Mouse (Mus musculus) neural tube, embryonic 15.5 days (tissue): ENCODE measurements at regions not wholly inside any gene's neighbourhood (a gene's known extent, or its start where the extent isn't known, plus 50 kb on each side); places are given as distances from the start of the nearest gene placed in this dataset.
A peak's percentile ranks its signal among the peaks of the same experiment; 100 is the strongest.

Experiments
- ATAC-seq: fragments of 200-750 bp; cut with Nextera tagmentation; 2 replicates; pipeline ENCODE4 v1.8.0; 2017; ENCODE audit warnings: mild to moderate bottlenecking, moderate TSS enrichment, moderate library complexity; ENCODE audit not compliant: low FRiP score
- H3K27ac ChIP-seq: fragments of 300-500 bp; sonication (generic); replicated peaks from 2 replicates; pipeline ENCODE4 v1.5.1; 2015; ENCODE audit warnings: mild to moderate bottlenecking, inconsistent platforms
- H3K27me3 ChIP-seq: fragments of 300-500 bp; sonication (generic); replicated peaks from 2 replicates; pipeline ENCODE4 v1.6.1; 2015; ENCODE audit warnings: inconsistent platforms
- H3K36me3 ChIP-seq: fragments of 300-500 bp; sonication (generic); 2 replicates; pipeline ENCODE4 v1.6.1; 2015; ENCODE audit warnings: inconsistent platforms
- H3K4me1 ChIP-seq: fragments of 300-500 bp; sonication (generic); 2 replicates; pipeline ENCODE4 v1.6.1; 2015; ENCODE audit warnings: inconsistent platforms
- H3K4me2 ChIP-seq: fragments of 300-500 bp; sonication (generic); 2 replicates; pipeline ENCODE4 v1.6.1; 2015; ENCODE audit warnings: inconsistent platforms, mild to moderate bottlenecking, moderate library complexity
- H3K4me3 ChIP-seq: fragments of 300-500 bp; sonication (generic); replicated peaks from 2 replicates; pipeline ENCODE4 v1.5.1; 2015; ENCODE audit warnings: mild to moderate bottlenecking, inconsistent platforms
- H3K9ac ChIP-seq: fragments of 300-500 bp; sonication (generic); replicated peaks from 2 replicates; pipeline ENCODE4 v1.6.1; 2015; ENCODE audit warnings: mild to moderate bottlenecking, inconsistent platforms
- H3K9me3 ChIP-seq: fragments of 300-500 bp; sonication (generic); replicated peaks from 2 replicates; pipeline ENCODE4 v1.6.1; 2016; ENCODE audit warnings: inconsistent platforms
- WGBS: fragments of 180-500 bp; shearing (Covaris S2); methylation state at CpG from one replicate; pipeline ENCODE4 v1.1.7; 2015; ENCODE audit warnings: mixed read lengths; 5-methylcytosine and 5-hydroxymethylcytosine counted together

- H3K9me3 ChIP-seq = no peaks in the 10 kb centered on the region
- no peak for ATAC-seq
- 80% methylated on average over 5 of the region's 5 CpGs for WGBS
- H3K4me3 ChIP-seq = no peak overlapping the region
- no peak overlapping the region for H3K27ac ChIP-seq
- no peaks in the 10 kb centered on the region; the same call in 1 of the 2 replicates for H3K27me3 ChIP-seq
- no peaks in the 10 kb centered on the region for H3K4me1 ChIP-seq
- H3K4me2 ChIP-seq = no peak overlapping the region
- no peak overlapping the region for H3K9ac ChIP-seq
- H3K36me3 ChIP-seq = no peaks in the 10 kb centered on the region
Measured at GRCm38 (mm10) chr14:46610926-46611325, 149.4 kb upstream of the Cdkn3 start.

- Histone ChIP-seq H3K4me1 (peaks cover 4% of the 10 kb centered on the region), H3K27me3 (no peaks in the 10 kb centered on the region; the same call in 1 of the 2 replicates), H3K27ac (no peak overlapping the region), H3K9ac (no peak overlapping the region), H3K9me3 (no peaks in the 10 kb centered on the region), H3K36me3 (no peaks in the 10 kb centered on the region), H3K4me3 (no peak overlapping the region), H3K4me2 (no peak overlapping the region)
- WGBS = 93% methylated on average over 9 of the region's 9 CpGs
- ATAC-seq = no peak
Measured at GRCm38 (mm10) chr14:46610226-46610855, 150.0 kb upstream of the Cdkn3 start.

GRCm38 (mm10) chr14:46606694-46607093, 153.6 kb upstream of the Cdkn3 start:
- WGBS = 84% methylated on average over 3 of the region's 3 CpGs
- H3K9ac ChIP-seq = no peak overlapping the region
- no peaks in the 10 kb centered on the region for H3K9me3 ChIP-seq
- H3K4me1 ChIP-seq = peaks cover 13% of the 10 kb centered on the region
- H3K27me3 ChIP-seq = no peaks in the 10 kb centered on the region; the same call in 1 of the 2 replicates
- H3K27ac ChIP-seq = no peak overlapping the region
- H3K4me2 ChIP-seq = no peak overlapping the region
- no peak for ATAC-seq
- H3K36me3 ChIP-seq = no peaks in the 10 kb centered on the region
- no peak overlapping the region for H3K4me3 ChIP-seq

- H3K27me3 ChIP-seq = no peaks in the 10 kb centered on the region; the same call in 1 of the 2 replicates
- H3K4me3 ChIP-seq = no peak overlapping the region
- no peak for ATAC-seq
- no peak overlapping the region for H3K9ac ChIP-seq
- H3K36me3 ChIP-seq = no peaks in the 10 kb centered on the region
- no peak overlapping the region for H3K27ac ChIP-seq
- no peaks in the 10 kb centered on the region for H3K9me3 ChIP-seq
- H3K4me1 ChIP-seq = peaks cover 13% of the 10 kb centered on the region
- WGBS = 60% methylated on average over 9 of the region's 9 CpGs
- H3K4me2 ChIP-seq = no peak overlapping the region
Measured at GRCm38 (mm10) chr14:46606037-46606436, 154.3 kb upstream of the Cdkn3 start.

DNA sequence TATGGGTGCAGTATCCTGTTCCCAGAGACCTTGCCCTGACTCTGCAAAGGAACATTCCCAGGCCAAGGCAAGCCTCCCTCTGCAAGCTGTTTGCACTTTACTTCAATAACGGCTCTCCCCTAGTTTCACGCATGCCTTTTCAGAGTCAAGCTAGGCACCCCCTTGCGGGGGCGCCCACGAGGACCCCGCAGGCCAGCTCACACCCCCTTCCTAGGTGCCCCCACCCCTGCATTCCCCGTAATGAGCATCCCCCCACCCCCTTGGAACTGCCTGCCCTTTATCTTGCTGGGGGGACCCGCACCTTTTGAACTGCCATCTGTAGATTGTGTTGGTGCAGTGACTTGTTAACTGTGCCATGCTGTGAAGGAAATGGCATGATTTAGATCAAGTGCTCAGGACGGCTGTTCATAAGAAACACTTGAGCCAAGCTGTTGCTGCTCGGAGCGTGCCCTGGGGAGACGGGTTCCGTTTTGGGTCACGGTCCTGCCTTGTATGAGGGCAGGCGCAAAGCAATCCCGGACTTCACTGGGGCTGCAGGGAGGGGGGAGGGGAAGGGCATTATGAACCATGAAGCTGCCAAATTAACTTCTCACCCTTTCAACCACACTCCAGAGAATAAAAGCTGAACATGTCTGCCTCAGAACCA, 155.3 kb upstream of the Cdkn3 start:
- ATAC-seq = peak; percentile 69; the same call in 1 of the 2 replicates
- no peaks in the 10 kb centered on the region for H3K36me3 ChIP-seq
- H3K27me3 ChIP-seq = no peaks in the 10 kb centered on the region; the same call in 1 of the 2 replicates
- H3K4me1 ChIP-seq = peaks cover 13% of the 10 kb centered on the region
- H3K9me3 ChIP-seq = no peaks in the 10 kb centered on the region
- H3K4me3 ChIP-seq = peak overlapping the region; percentile 22
- peak overlapping the region; percentile 56 for H3K4me2 ChIP-seq
- WGBS = 4% methylated on average over 16 of the region's 16 CpGs
- no peak overlapping the region for H3K9ac ChIP-seq
- H3K27ac ChIP-seq = no peak overlapping the region

- Histone ChIP-seq H3K27me3 (no peaks in the 10 kb centered on the region; the same call in 1 of the 2 replicates), H3K4me2 (peak overlapping the region; percentile 56; the same call in 1 of the 2 replicates), H3K9ac (no peak overlapping the region), H3K9me3 (no peaks in the 10 kb centered on the region), H3K36me3 (no peaks in the 10 kb centered on the region), H3K4me3 (no peak overlapping the region), H3K4me1 (peaks cover 13% of the 10 kb centered on the region), H3K27ac (no peak overlapping the region)
- 81% methylated on average over 14 of the region's 14 CpGs for WGBS
- no peak for ATAC-seq
Measured at GRCm38 (mm10) chr14:46604156-46604885, 156.0 kb upstream of the Cdkn3 start.

DNA sequence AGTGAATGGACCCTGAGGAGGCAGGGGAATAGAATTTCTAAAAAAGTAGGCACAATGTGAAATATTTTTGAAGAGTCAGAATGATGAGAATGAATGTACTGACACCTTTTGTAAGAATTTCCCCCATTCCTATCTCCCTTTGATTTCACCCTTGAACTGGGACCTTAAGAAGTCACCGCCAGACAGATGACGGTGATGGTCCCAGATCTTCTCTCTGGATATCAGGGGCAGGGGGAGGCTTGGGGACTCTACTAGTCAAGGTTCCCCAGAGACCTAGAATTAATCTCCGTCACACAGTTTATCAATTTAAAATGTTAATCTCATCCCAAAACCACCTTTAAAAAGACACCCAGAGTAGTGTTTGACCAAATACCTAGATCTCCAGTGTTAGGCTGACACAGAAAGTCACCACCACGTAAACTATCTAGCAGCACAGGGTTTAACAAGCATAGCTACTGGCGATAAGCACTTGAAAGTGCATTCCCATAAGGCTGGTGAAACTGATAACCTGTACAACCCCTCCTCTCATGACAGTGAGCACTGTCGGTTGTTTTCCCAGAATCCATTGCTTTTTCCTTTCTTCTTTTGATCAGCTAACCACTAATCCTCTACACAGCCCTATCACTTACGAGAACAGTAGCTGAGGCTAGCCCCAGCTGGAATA, 163.5 kb upstream of the Cdkn3 start:
- Histone ChIP-seq H3K27me3 (no peaks in the 10 kb centered on the region), H3K9me3 (no peaks in the 10 kb centered on the region), H3K4me3 (no peak overlapping the region), H3K4me2 (no peak overlapping the region), H3K9ac (no peak overlapping the region), H3K4me1 (peaks cover 5% of the 10 kb centered on the region; the same call in 1 of the 2 replicates), H3K27ac (no peak overlapping the region), H3K36me3 (no peaks in the 10 kb centered on the region)
- 91% methylated on average over 7 of the region's 7 CpGs for WGBS
- no peak for ATAC-seq

DNA sequence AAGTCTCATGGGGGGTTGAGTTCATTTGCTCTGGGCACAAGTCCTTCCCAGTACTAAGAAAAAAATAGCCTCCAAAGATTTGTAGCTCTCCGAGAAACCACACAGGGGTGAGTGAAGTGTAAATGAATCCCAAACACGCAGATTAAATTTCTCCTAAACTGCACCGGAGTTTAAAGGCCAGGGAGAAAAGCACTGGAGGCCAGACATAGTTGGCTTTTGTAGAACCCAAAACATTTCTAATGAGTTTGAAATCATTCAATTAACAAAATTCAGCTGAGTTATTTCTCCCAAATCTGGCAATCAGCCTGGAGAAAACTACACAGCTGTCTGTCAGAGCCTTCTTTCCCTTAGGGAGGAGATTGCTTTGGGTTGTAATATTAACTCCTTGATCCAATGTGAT, 166.2 kb upstream of the Cdkn3 start:
- 90% methylated on average over 3 of the region's 3 CpGs for WGBS
- ATAC-seq = no peak

GRCm38 (mm10) chr14:46591753-46592359, 168.5 kb upstream of the Cdkn3 start:
- Histone ChIP-seq H3K4me1 (peaks cover 5% of the 10 kb centered on the region; the same call in 1 of the 2 replicates), H3K27ac (no peak overlapping the region), H3K9ac (no peak overlapping the region), H3K27me3 (no peaks in the 10 kb centered on the region), H3K4me2 (no peak overlapping the region), H3K4me3 (no peak overlapping the region), H3K36me3 (no peaks in the 10 kb centered on the region), H3K9me3 (no peaks in the 10 kb centered on the region)
- WGBS = 41% methylated on average over 12 of the region's 12 CpGs
- peak; percentile 38; the same call in 1 of the 2 replicates for ATAC-seq

More for the DNA sequence above, 166.2 kb upstream of the Cdkn3 start:
- no peak overlapping the region for H3K4me3 ChIP-seq
- H3K9ac ChIP-seq = no peak overlapping the region
- H3K27me3 ChIP-seq = no peaks in the 10 kb centered on the region
- no peaks in the 10 kb centered on the region for H3K36me3 ChIP-seq
- H3K27ac ChIP-seq = no peak overlapping the region
- H3K9me3 ChIP-seq = no peaks in the 10 kb centered on the region
- peaks cover 5% of the 10 kb centered on the region; the same call in 1 of the 2 replicates for H3K4me1 ChIP-seq
- H3K4me2 ChIP-seq = no peak overlapping the region

GRCm38 (mm10) chr14:46591211-46591610, 169.1 kb upstream of the Cdkn3 start:
- Histone ChIP-seq H3K9me3 (no peaks in the 10 kb centered on the region), H3K4me2 (no peak overlapping the region), H3K27me3 (no peaks in the 10 kb centered on the region), H3K4me3 (no peak overlapping the region), H3K36me3 (no peaks in the 10 kb centered on the region), H3K27ac (no peak overlapping the region), H3K4me1 (peaks cover 5% of the 10 kb centered on the region; the same call in 1 of the 2 replicates), H3K9ac (no peak overlapping the region)
- no peak for ATAC-seq
- WGBS = 95% methylated on average over 3 of the region's 3 CpGs

DNA sequence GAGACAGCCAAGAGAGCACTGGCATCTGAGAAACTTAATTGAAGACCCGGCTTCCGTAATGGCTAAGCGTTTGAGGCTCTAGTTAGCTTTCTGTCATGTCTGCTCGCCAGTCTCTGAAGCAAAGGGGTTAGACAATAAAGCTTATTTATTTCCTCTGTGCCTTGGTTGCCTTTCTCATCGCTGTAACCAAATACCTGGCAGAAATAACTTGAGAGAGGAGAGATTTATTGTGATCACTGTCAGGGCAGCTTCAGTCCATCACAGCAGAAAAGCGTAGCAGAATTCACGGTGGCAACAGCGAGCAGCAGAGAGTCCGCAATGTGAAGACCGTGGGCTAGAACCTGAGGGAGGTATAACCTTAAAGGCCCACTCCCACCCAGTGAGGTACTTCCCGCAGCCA, 174.2 kb upstream of the Cdkn3 start:
- no peaks in the 10 kb centered on the region for H3K9me3 ChIP-seq
- H3K4me2 ChIP-seq = no peak overlapping the region
- no peaks in the 10 kb centered on the region for H3K36me3 ChIP-seq
- 60% methylated on average over 11 of the region's 11 CpGs for WGBS
- H3K4me1 ChIP-seq = peaks cover 8% of the 10 kb centered on the region; the same call in 1 of the 2 replicates
- no peak for ATAC-seq
- H3K4me3 ChIP-seq = no peak overlapping the region
- H3K27me3 ChIP-seq = no peaks in the 10 kb centered on the region
- H3K9ac ChIP-seq = no peak overlapping the region
- H3K27ac ChIP-seq = no peak overlapping the region
